Mouse (Mus musculus) midbrain, embryonic 13.5 days (tissue): ENCODE measurements around the gene Ccdc134. TPM values are rescaled to one million over a fixed set of nuclear protein-coding genes. Genes with fewer than 3 reads are reported as not detected.

Experiments used
- polyA plus RNA-seq: library from polyadenylated mRNA; unstranded; fragments of >200 nt; fragmentation: Nextera tagmentation; extraction: Ambion mirVana; gene quantifications from 2 replicates; pipeline ENCODE4 v1.2.1, GENCODE M21; 2015

Gene Ccdc134
- polyA plus RNA-seq, 1 experiment from 2014 or later = 14.0 TPM

Other genes starting within 250 kb of the Ccdc134 start
- 69.7 and 70.1 TPM in 2 replicates for gene Polr3h, start 201.7 kb upstream of the Ccdc134 start, polyA plus RNA-seq
- gene Csdc2, start 191.2 kb upstream of the Ccdc134 start, polyA plus RNA-seq = 96.4 and 102 TPM in 2 replicates
- gene Pmm1, start 167.0 kb upstream of the Ccdc134 start, polyA plus RNA-seq = 40.5 and 41.2 TPM in 2 replicates
- gene 1700029P11Rik, start 147.4 kb upstream of the Ccdc134 start, polyA plus RNA-seq = not detected in 2 replicates
- 42.8 and 46.0 TPM in 2 replicates for gene Xrcc6, start 140.1 kb upstream of the Ccdc134 start, polyA plus RNA-seq
- 37.5 and 42.7 TPM in 2 replicates for gene Desi1, start 94.1 kb upstream of the Ccdc134 start, polyA plus RNA-seq
- 222 and 230 TPM in 2 replicates for gene Snu13, start 80.3 kb upstream of the Ccdc134 start, polyA plus RNA-seq
- gene 4930407I10Rik, start 68.8 kb upstream of the Ccdc134 start, polyA plus RNA-seq = not detected in 2 replicates
- 0.05 TPM in 1 of 2 replicates, not detected in the other for gene Mei1, start 57.9 kb upstream of the Ccdc134 start, polyA plus RNA-seq
- 225 and 230 TPM in 2 replicates for gene Srebf2, start 19.3 kb downstream of the Ccdc134 start, polyA plus RNA-seq
- 0.50 and 0.70 TPM in 2 replicates for gene Shisa8, start 84.9 kb downstream of the Ccdc134 start, polyA plus RNA-seq
- not detected in 2 replicates for gene Tnfrsf13c, start 96.4 kb downstream of the Ccdc134 start, polyA plus RNA-seq
- gene Cenpm, start 116.8 kb downstream of the Ccdc134 start, polyA plus RNA-seq = 28.6 and 30.4 TPM in 2 replicates
- 9.6 and 9.7 TPM in 2 replicates for gene 1500009C09Rik, start 124.5 kb downstream of the Ccdc134 start, polyA plus RNA-seq
- 341 and 349 TPM in 2 replicates for gene Sept3, start 147.0 kb downstream of the Ccdc134 start, polyA plus RNA-seq
- gene Wbp2nl, start 171.0 kb downstream of the Ccdc134 start, polyA plus RNA-seq = not detected in 2 replicates
- gene Naga, start 211.0 kb downstream of the Ccdc134 start, polyA plus RNA-seq = 18.1 and 22.7 TPM in 2 replicates
- 0.99 and 1.5 TPM in 2 replicates for gene Pheta2, start 211.0 kb downstream of the Ccdc134 start, polyA plus RNA-seq
- 303 and 324 TPM in 2 replicates for gene Smdt1, start 211.0 kb downstream of the Ccdc134 start, polyA plus RNA-seq
- 350 and 359 TPM in 2 replicates for gene Ndufa6, start 226.4 kb downstream of the Ccdc134 start, polyA plus RNA-seq